Mouse (Mus musculus): ENCODE measurements around the gene Gbgt1. TPM values are rescaled to one million over a fixed set of nuclear protein-coding genes. Genes with fewer than 3 reads are reported as not detected.

The Gbgt1 gene
- polyA plus RNA-seq, 1 experiment from 2014 or later = 0.22 TPM

DNA sequence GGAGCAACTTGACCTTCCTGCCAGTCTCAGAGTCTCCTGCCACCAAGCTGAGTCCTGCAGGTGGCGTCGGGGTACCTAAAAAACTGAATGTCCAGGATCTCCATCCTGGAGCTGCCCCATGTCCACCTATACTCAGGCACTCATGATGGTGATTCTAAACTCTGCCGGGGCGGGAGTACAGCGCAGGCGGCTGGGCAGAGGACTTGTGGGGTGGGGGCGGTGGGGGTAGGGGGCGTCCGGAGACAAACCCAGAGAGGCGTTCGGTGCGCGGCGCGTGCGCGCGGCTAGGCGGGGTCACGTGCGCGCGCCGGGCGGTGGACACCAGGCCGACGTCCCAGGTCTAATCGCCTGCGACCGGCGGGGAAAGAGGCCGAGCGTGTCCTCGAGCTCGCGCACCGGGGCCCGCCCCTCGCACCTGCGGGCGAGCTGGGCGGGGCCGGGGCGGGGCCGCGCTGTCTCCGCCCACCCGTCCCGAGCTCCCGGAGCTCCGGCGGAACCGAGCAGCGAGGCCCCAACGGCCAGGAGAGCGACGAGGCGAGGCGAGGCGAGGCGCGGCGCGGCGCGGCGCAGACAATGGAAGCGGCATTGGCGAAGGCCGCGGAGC, 16.2 kb downstream of the Gbgt1 start, which contains the start of gene Ralgds:
TSS of gene Ralgds (plus strand) at position 328 of the 604 bp plus-strand sequence.
- DNase-seq (ENCODE audit: low spot score) = peak; percentile 63
- Histone ChIP-seq H3K27me3 (replicated peaks; ENCODE audit: control insufficient read depth, insufficient read depth, low read length) (no peaks in the 10 kb centered on the region), H3K9me3 (replicated peaks; ENCODE audit: control insufficient read depth, low read length) (no peaks in the 10 kb centered on the region), H3K4me2 (ENCODE audit: low read length) (peak within 1 kb of the TSS; percentile 71), H3K27ac (ENCODE audit: low read depth, low read length) (peak within 1 kb of the TSS; percentile 88), H3K4me1 (ENCODE audit: control insufficient read depth, insufficient read depth, low read length) (peaks cover 15% of the 10 kb centered on the region), H3K4me3 (ENCODE audit: low read depth, low read length) (peak within 1 kb of the TSS; percentile 89), H3K36me3 (ENCODE audit: control insufficient read depth, insufficient read depth, low read length) (peaks cover 10% of the 10 kb centered on the region; the same call in 1 of the 2 replicates), H3K9ac (ENCODE audit: low read length) (peak within 1 kb of the TSS; percentile 96)
- WGBS = under 1% methylated on average over 49 of the region's 71 CpGs
- ATAC-seq = peak; percentile 71

GRCm38 (mm10) chr2:28513431-28514370, 17.0 kb downstream of the Gbgt1 start:
- peak overlapping the region; percentile 89 for H3K4me3 ChIP-seq (ENCODE audit: low read depth, low read length)
- H3K9me3 ChIP-seq (replicated peaks; ENCODE audit: control insufficient read depth, low read length) = no peaks in the 10 kb centered on the region
- WGBS = 5% methylated on average over 47 of the region's 47 CpGs
- H3K4me1 ChIP-seq (ENCODE audit: control insufficient read depth, insufficient read depth, low read length) = peaks cover 21% of the 10 kb centered on the region
- H3K4me2 ChIP-seq (ENCODE audit: low read length) = peak overlapping the region; percentile 71
- H3K27ac ChIP-seq (ENCODE audit: low read depth, low read length) = peak overlapping the region; percentile 88
- ATAC-seq = peak; percentile 38
- peaks cover 10% of the 10 kb centered on the region; the same call in 1 of the 2 replicates for H3K36me3 ChIP-seq (ENCODE audit: control insufficient read depth, insufficient read depth, low read length)
- peak; percentile 23 for DNase-seq (ENCODE audit: low spot score)
- H3K27me3 ChIP-seq (replicated peaks; ENCODE audit: control insufficient read depth, insufficient read depth, low read length) = no peaks in the 10 kb centered on the region
- H3K9ac ChIP-seq (ENCODE audit: low read length) = peak overlapping the region; percentile 96

DNA sequence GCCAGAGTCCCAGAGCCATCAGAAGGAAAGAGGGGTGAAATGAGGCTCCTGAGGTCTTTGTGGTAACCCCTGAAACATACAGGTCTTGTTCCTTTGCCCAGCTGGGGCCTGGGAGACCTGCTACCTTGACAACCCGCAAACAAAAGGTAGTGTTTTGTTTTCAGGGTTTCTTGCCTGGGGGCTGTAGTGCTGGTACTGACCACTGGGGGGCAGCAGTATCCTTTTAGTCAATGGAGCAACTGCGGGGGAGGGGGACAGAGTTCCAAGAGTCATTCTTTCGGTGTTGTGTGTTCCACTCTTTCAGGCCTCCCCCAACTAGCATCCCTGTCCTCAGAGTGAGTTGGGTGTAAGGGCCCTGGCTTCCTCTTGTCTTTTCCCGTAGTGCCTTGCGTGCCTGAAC, 17.8 kb downstream of the Gbgt1 start:
- Histone ChIP-seq H3K27ac (ENCODE audit: low read depth, low read length) (peak overlapping the region; percentile 88; the same call in 1 of the 2 replicates), H3K9ac (ENCODE audit: low read length) (peak overlapping the region; percentile 96), H3K27me3 (replicated peaks; ENCODE audit: control insufficient read depth, insufficient read depth, low read length) (no peaks in the 10 kb centered on the region), H3K36me3 (ENCODE audit: control insufficient read depth, insufficient read depth, low read length) (peaks cover 10% of the 10 kb centered on the region; the same call in 1 of the 2 replicates), H3K4me2 (ENCODE audit: low read length) (peak overlapping the region; percentile 71), H3K9me3 (replicated peaks; ENCODE audit: control insufficient read depth, low read length) (no peaks in the 10 kb centered on the region), H3K4me1 (ENCODE audit: control insufficient read depth, insufficient read depth, low read length) (peaks cover 21% of the 10 kb centered on the region), H3K4me3 (ENCODE audit: low read depth, low read length) (peak overlapping the region; percentile 89)
- WGBS = 19% methylated on average over 4 of the region's 5 CpGs
- ATAC-seq (0 out of 2 replicates have a peak, but pooled peaks have one; percentile 8), DNase-seq (ENCODE audit: low spot score) (peak; percentile 89)

- ATAC-seq = no peak
- Histone ChIP-seq H3K36me3 (ENCODE audit: control insufficient read depth, insufficient read depth, low read length) (peaks cover 10% of the 10 kb centered on the region; the same call in 1 of the 2 replicates), H3K9ac (ENCODE audit: low read length) (no peak overlapping the region), H3K4me2 (ENCODE audit: low read length) (no peak overlapping the region), H3K9me3 (replicated peaks; ENCODE audit: control insufficient read depth, low read length) (no peaks in the 10 kb centered on the region), H3K4me3 (ENCODE audit: low read depth, low read length) (no peak overlapping the region), H3K27ac (ENCODE audit: low read depth, low read length) (peak overlapping the region; percentile 44), H3K4me1 (ENCODE audit: control insufficient read depth, insufficient read depth, low read length) (peaks cover 21% of the 10 kb centered on the region), H3K27me3 (replicated peaks; ENCODE audit: control insufficient read depth, insufficient read depth, low read length) (no peaks in the 10 kb centered on the region)
- peak; percentile 63 for DNase-seq (ENCODE audit: low spot score)
- WGBS = 45% methylated on average over 5 of the region's 5 CpGs
These were observed 20.7 kb downstream of the Gbgt1 start for GRCm38 (mm10) chr2:28517206-28517909.

DNA sequence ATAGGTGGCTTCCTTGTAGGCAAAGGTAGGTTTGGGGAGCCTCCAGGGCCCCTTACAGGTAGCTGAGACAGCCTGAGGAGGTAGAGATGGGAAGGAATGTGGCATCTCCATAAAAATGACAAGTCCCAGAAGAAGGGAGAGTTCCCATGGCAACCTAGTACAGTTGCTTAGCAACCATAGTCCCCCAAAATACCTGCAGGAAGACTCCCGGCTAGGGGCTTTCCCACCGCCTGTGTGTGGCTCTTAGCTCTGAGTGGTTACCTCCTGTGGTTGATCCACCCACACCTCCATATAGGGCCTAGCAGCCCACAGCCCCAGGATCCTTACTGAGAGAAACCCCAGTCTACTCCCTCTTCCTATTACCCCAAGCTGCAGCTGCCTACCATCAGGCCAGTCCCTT, 21.5 kb downstream of the Gbgt1 start:
- Histone ChIP-seq H3K27ac (ENCODE audit: low read depth, low read length) (0 out of 2 replicates have a peak overlapping the region, but pooled peaks have one; percentile 44), H3K9ac (ENCODE audit: low read length) (no peak overlapping the region), H3K9me3 (replicated peaks; ENCODE audit: control insufficient read depth, low read length) (no peaks in the 10 kb centered on the region), H3K4me2 (ENCODE audit: low read length) (no peak overlapping the region), H3K27me3 (replicated peaks; ENCODE audit: control insufficient read depth, insufficient read depth, low read length) (no peaks in the 10 kb centered on the region), H3K4me3 (ENCODE audit: low read depth, low read length) (no peak overlapping the region), H3K4me1 (ENCODE audit: control insufficient read depth, insufficient read depth, low read length) (peaks cover 21% of the 10 kb centered on the region), H3K36me3 (ENCODE audit: control insufficient read depth, insufficient read depth, low read length) (peaks cover 10% of the 10 kb centered on the region; the same call in 1 of the 2 replicates)
- ATAC-seq = no peak
- peak; percentile 64 for DNase-seq (ENCODE audit: low spot score)
- WGBS = 15% methylated on average over 2 of the region's 2 CpGs

DNA sequence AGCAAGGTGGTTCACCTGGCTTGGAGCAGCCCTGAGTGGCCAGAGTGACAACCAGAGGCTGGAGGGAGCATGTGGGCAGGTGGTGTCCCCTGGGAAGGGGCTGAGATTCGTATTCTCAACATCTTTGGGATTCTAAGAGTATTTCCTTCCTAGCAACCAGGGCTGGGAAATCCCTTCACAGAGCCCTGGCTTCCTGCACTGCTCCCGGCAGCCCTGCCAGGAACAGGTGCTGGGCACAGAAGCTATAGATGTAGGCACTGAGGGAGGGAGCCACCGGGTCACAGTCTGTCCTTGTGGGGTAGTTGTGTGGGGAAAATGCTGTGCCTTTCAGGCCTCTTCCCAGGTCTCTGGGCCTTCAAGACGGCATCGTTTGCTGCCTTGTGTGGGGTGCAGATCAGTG, 23.9 kb downstream of the Gbgt1 start:
- H3K4me1 ChIP-seq (ENCODE audit: control insufficient read depth, insufficient read depth, low read length) = peaks cover 35% of the 10 kb centered on the region
- ATAC-seq = no peak
- H3K9ac ChIP-seq (ENCODE audit: low read length) = no peak overlapping the region

GRCm38 (mm10) chr2:28521571-28522151, 25.0 kb downstream of the Gbgt1 start:
- H3K36me3 ChIP-seq (ENCODE audit: control insufficient read depth, insufficient read depth, low read length) = 0 out of 2 replicates have a peak, but pooled peaks cover 1% of the 10 kb centered on the region
- peak overlapping the region; percentile 21; the same call in 1 of the 2 replicates for H3K27ac ChIP-seq (ENCODE audit: low read depth, low read length)
- H3K27me3 ChIP-seq (replicated peaks; ENCODE audit: control insufficient read depth, insufficient read depth, low read length) = no peaks in the 10 kb centered on the region
- no peak for DNase-seq (ENCODE audit: low spot score)
- peaks cover 38% of the 10 kb centered on the region for H3K4me1 ChIP-seq (ENCODE audit: control insufficient read depth, insufficient read depth, low read length)
- ATAC-seq = no peak
- H3K4me3 ChIP-seq (ENCODE audit: low read depth, low read length) = no peak overlapping the region
- no peaks in the 10 kb centered on the region for H3K9me3 ChIP-seq (replicated peaks; ENCODE audit: control insufficient read depth, low read length)
- no peak overlapping the region for H3K9ac ChIP-seq (ENCODE audit: low read length)
- 81% methylated on average over 6 of the region's 6 CpGs for WGBS
- H3K4me2 ChIP-seq (ENCODE audit: low read length) = no peak overlapping the region

More for the DNA sequence above, 23.9 kb downstream of the Gbgt1 start:
- no peak for DNase-seq (ENCODE audit: low spot score)
- Histone ChIP-seq H3K9me3 (replicated peaks; ENCODE audit: control insufficient read depth, low read length) (no peaks in the 10 kb centered on the region), H3K36me3 (ENCODE audit: control insufficient read depth, insufficient read depth, low read length) (0 out of 2 replicates have a peak, but pooled peaks cover 6% of the 10 kb centered on the region), H3K27me3 (replicated peaks; ENCODE audit: control insufficient read depth, insufficient read depth, low read length) (no peaks in the 10 kb centered on the region), H3K4me2 (ENCODE audit: low read length) (no peak overlapping the region), H3K4me3 (ENCODE audit: low read depth, low read length) (no peak overlapping the region), H3K27ac (ENCODE audit: low read depth, low read length) (no peak overlapping the region)
- WGBS = 67% methylated on average over 5 of the region's 5 CpGs

DNA sequence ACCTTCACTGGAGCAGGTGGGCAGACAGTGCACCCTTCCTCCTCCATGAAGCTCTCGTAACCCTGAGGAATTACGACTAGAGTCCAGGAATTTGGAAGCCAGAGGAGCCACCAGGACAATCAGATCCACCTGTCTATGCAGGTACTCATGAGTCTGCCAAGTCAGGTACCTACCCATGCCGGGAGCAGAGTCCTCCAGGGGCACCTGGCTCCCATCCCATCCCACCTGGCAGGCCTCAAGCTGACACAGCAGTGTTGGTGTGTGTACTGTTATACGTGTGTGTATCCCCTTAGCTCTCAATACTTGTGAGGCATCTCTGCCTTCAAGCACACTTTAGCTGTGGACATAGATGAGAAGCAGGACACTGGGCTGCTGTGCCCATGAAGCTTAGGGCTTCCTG, 25.5 kb downstream of the Gbgt1 start:
- H3K36me3 ChIP-seq (ENCODE audit: control insufficient read depth, insufficient read depth, low read length) = no peaks in the 10 kb centered on the region
- H3K4me1 ChIP-seq (ENCODE audit: control insufficient read depth, insufficient read depth, low read length) = peaks cover 38% of the 10 kb centered on the region
- no peak overlapping the region for H3K27ac ChIP-seq (ENCODE audit: low read depth, low read length)
- WGBS = 88% methylated on average over 4 of the region's 4 CpGs
- ATAC-seq (no peak), DNase-seq (ENCODE audit: low spot score) (no peak)
- H3K4me2 ChIP-seq (ENCODE audit: low read length) = no peak overlapping the region
- H3K9me3 ChIP-seq (replicated peaks; ENCODE audit: control insufficient read depth, low read length) = no peaks in the 10 kb centered on the region
- H3K4me3 ChIP-seq (ENCODE audit: low read depth, low read length) = no peak overlapping the region
- H3K27me3 ChIP-seq (replicated peaks; ENCODE audit: control insufficient read depth, insufficient read depth, low read length) = no peaks in the 10 kb centered on the region
- H3K9ac ChIP-seq (ENCODE audit: low read length) = no peak overlapping the region

All from forebrain, embryonic 14.5 days (tissue).